Mouse (Mus musculus) G1E (cell line): ENCODE results near the gene Kcnip4. TPM values are rescaled to one million over a fixed set of nuclear protein-coding genes. Genes with fewer than 3 reads are reported as not detected.

Source experiments
- ATAC-seq: 2 replicates; pipeline ENCODE4 v1.8.0; 2016; ENCODE audit warnings: mild to moderate bottlenecking; ENCODE audit not compliant: insufficient number of reproducible peaks, poor library complexity, low FRiP score, severe bottlenecking; ENCODE audit errors: extremely low read depth
- DNase-seq: peaks from one replicate; pipeline ENCODE4 v3.0.0; 2012; ENCODE audit warnings: low spot score
- H3K27me3 ChIP-seq: 2 replicates; pipeline ENCODE4 v1.6.1; 2012; ENCODE audit warnings: mild to moderate bottlenecking, low read length, inconsistent platforms; ENCODE audit not compliant: insufficient read depth
- H3K36me3 ChIP-seq: replicated peaks from 2 replicates; pipeline ENCODE3; 2012; ENCODE audit warnings: mild to moderate bottlenecking, inconsistent platforms
- H3K4me1 ChIP-seq: 2 replicates; pipeline ENCODE4 v1.6.1; 2012; ENCODE audit warnings: low read depth, low read length, inconsistent platforms, mixed read lengths; ENCODE audit not compliant: insufficient read depth
- H3K4me3 ChIP-seq: 2 replicates; pipeline ENCODE4 v1.5.1; 2012; ENCODE audit warnings: low read depth, mild to moderate bottlenecking, inconsistent platforms, low read length, moderate library complexity, mixed read lengths
- H3K9me3 ChIP-seq: replicated peaks from 2 replicates; pipeline ENCODE4 v1.6.1; 2012; ENCODE audit warnings: inconsistent platforms
- CTCF ChIP-seq: IDR thresholded peaks from 2 replicates; pipeline ENCODE4 v1.5.1; 2012; ENCODE audit warnings: low read depth, low read length, inconsistent platforms, mixed read lengths
- GATA1 ChIP-seq: IDR thresholded peaks from 2 replicates; pipeline ENCODE4 v1.6.1; 2012; ENCODE audit warnings: borderline replicate concordance, low read length, inconsistent platforms, mixed read lengths
- GATA2 ChIP-seq: IDR thresholded peaks from 2 replicates; pipeline ENCODE4 v1.6.1; 2012; ENCODE audit warnings: low read depth, low read length, inconsistent platforms, borderline replicate concordance
- POLR2AphosphoS5 ChIP-seq: IDR thresholded peaks from 2 replicates; pipeline ENCODE4 v1.6.1; 2012; ENCODE audit warnings: low read depth, low read length, inconsistent platforms; ENCODE audit not compliant: insufficient replicate concordance
- TAL1 ChIP-seq: conservative IDR thresholded peaks from 2 replicates; pipeline ENCODE4 v1.6.1; 2012; ENCODE audit warnings: low read depth, low read length, inconsistent platforms, mixed read lengths
- polyA plus RNA-seq: library from polyadenylated mRNA; stranded (reverse); fragments of >175 nt; gene quantifications from 2 replicates; pipeline ENCODE4 v1.2.3, GENCODE M21; 2012
- total RNA-seq, 2 experiments: library from RNA; stranded (forward) in 1 of 2; stranded (reverse) in 1 of 2; fragments of 200-1000 nt in 1 of 2; fragments of >200 nt in 1 of 2; fragmentation: Nextera tagmentation in 1 of 2; gene quantifications; 2 replicates each; pipeline ENCODE4 v1.2.3; 2014 to 2017

Kcnip4 gene
- total and polyA plus RNA-seq, 3 experiments, result 0.05 to 0.38 TPM; not detected in 1

- no peak for ATAC-seq
- no peak overlapping the region for H3K4me3 ChIP-seq
- no peak for TF ChIP-seq GATA1
- no peaks in the 10 kb centered on the region for H3K9me3 ChIP-seq
- no peaks in the 10 kb centered on the region for H3K36me3 ChIP-seq
- no peaks in the 10 kb centered on the region for H3K27me3 ChIP-seq
- no peaks in the 10 kb centered on the region for H3K4me1 ChIP-seq
- DNase-seq, result no peak
Measured at GRCm38 (mm10) chr5:48679733-48680595, 844.7 kb downstream of the Kcnip4 start.

- no peak for ATAC-seq
- Histone ChIP-seq H3K36me3 (no peaks in the 10 kb centered on the region), H3K27me3 (no peaks in the 10 kb centered on the region), H3K9me3 (no peaks in the 10 kb centered on the region), H3K4me3 (no peak overlapping the region), H3K4me1 (peaks cover 2% of the 10 kb centered on the region; the same call in 1 of the 2 replicates)
- TF ChIP-seq GATA1, result no peak
- TF ChIP-seq TAL1, result no peak
- no peak for TF ChIP-seq GATA2
- no peak for DNase-seq
Measured at GRCm38 (mm10) chr5:48662504-48662903, 862.2 kb downstream of the Kcnip4 start.

- no peaks in the 10 kb centered on the region for H3K9me3 ChIP-seq
- H3K4me1 ChIP-seq, result peaks cover 2% of the 10 kb centered on the region; the same call in 1 of the 2 replicates
- DNase-seq, result no peak
- no peak for ATAC-seq
- no peak overlapping the region for H3K4me3 ChIP-seq
- TF ChIP-seq GATA2 (no peak), POLR2AphosphoS5 (no peak), TAL1 (no peak), GATA1 (no peak), CTCF (no peak)
- no peaks in the 10 kb centered on the region for H3K36me3 ChIP-seq
- no peaks in the 10 kb centered on the region for H3K27me3 ChIP-seq
Measured at GRCm38 (mm10) chr5:48659975-48660374, 864.7 kb downstream of the Kcnip4 start.

GRCm38 (mm10) chr5:48650496-48650895 lies 874.2 kb downstream of the Kcnip4 start:
- no peak for TF ChIP-seq POLR2AphosphoS5
- TF ChIP-seq CTCF, result no peak
- TF ChIP-seq GATA2, result no peak
- no peak for TF ChIP-seq TAL1
- TF ChIP-seq GATA1, result no peak
- Histone ChIP-seq H3K4me3 (no peak overlapping the region), H3K9me3 (no peaks in the 10 kb centered on the region), H3K4me1 (no peaks in the 10 kb centered on the region), H3K36me3 (no peaks in the 10 kb centered on the region), H3K27me3 (no peaks in the 10 kb centered on the region)
- DNase-seq, result no peak
- no peak for ATAC-seq

- Histone ChIP-seq H3K36me3 (no peaks in the 10 kb centered on the region), H3K27me3 (no peaks in the 10 kb centered on the region), H3K9me3 (no peaks in the 10 kb centered on the region), H3K4me3 (no peak overlapping the region), H3K4me1 (no peaks in the 10 kb centered on the region)
- no peak for ATAC-seq
- TF ChIP-seq GATA2 (no peak), POLR2AphosphoS5 (no peak), GATA1 (no peak), TAL1 (no peak), CTCF (no peak)
- DNase-seq, result no peak
Measured at GRCm38 (mm10) chr5:48636675-48637074, 888.0 kb downstream of the Kcnip4 start.

- no peaks in the 10 kb centered on the region for H3K4me1 ChIP-seq
- DNase-seq (no peak), ATAC-seq (no peak)
- no peaks in the 10 kb centered on the region for H3K9me3 ChIP-seq
- no peaks in the 10 kb centered on the region for H3K36me3 ChIP-seq
- no peak overlapping the region for H3K4me3 ChIP-seq
- no peaks in the 10 kb centered on the region for H3K27me3 ChIP-seq
- no peak for TF ChIP-seq GATA2
- TF ChIP-seq POLR2AphosphoS5, result no peak
- TF ChIP-seq GATA1, result no peak
- TF ChIP-seq TAL1, result no peak
- TF ChIP-seq CTCF, result no peak
Measured at GRCm38 (mm10) chr5:48633631-48634030, 891.1 kb downstream of the Kcnip4 start.
